Mouse (Mus musculus) liver, postnatal 0 days (tissue): ENCODE results near the gene Irf3. TPM values are rescaled to one million over a fixed set of nuclear protein-coding genes. Genes with fewer than 3 reads are reported as not detected.

Source experiments
- ATAC-seq: fragments of 200-750 bp; cut with Nextera tagmentation; 2 replicates; pipeline ENCODE4 v1.8.0; 2017; ENCODE audit warnings: mild to moderate bottlenecking, moderate library complexity
- DNase-seq: peaks from one replicate; pipeline ENCODE4 v3.0.0-alpha.2; 2016
- H3K27ac ChIP-seq: fragments of 300-500 bp; sonication (generic); 2 replicates; pipeline ENCODE4 v1.5.1; 2014; ENCODE audit warnings: antibody characterized with exemption, moderate library complexity, mild to moderate bottlenecking, low read depth
- H3K27me3 ChIP-seq: fragments of 300-500 bp; sonication (generic); 2 replicates; pipeline ENCODE4 v1.6.1; 2014; ENCODE audit warnings: low read length, control low read depth, mixed read lengths; ENCODE audit not compliant: insufficient read depth
- H3K36me3 ChIP-seq: fragments of 300-500 bp; sonication (generic); replicated peaks from 2 replicates; pipeline ENCODE4 v1.6.1; 2014; ENCODE audit warnings: mild to moderate bottlenecking, control low read depth, low read length, moderate library complexity, mixed read lengths; ENCODE audit not compliant: insufficient read depth
- H3K4me1 ChIP-seq: fragments of 300-500 bp; sonication (generic); 2 replicates; pipeline ENCODE4 v1.6.1; 2014; ENCODE audit warnings: antibody characterized with exemption, mild to moderate bottlenecking, control low read depth; ENCODE audit not compliant: insufficient read depth
- H3K4me2 ChIP-seq: fragments of 300-500 bp; sonication (generic); 2 replicates; pipeline ENCODE4 v1.6.1; 2014; ENCODE audit warnings: low read depth, mild to moderate bottlenecking, low read length, moderate library complexity, mixed read lengths
- H3K4me3 ChIP-seq: fragments of 300-500 bp; sonication (generic); 2 replicates; pipeline ENCODE4 v1.5.1; 2014; ENCODE audit warnings: low read depth, low read length
- H3K9ac ChIP-seq: fragments of 300-500 bp; sonication (generic); replicated peaks from 2 replicates; pipeline ENCODE4 v1.6.1; 2014; ENCODE audit warnings: mild to moderate bottlenecking, moderate library complexity
- H3K9me3 ChIP-seq: fragments of 300-500 bp; sonication (generic); 2 replicates; pipeline ENCODE4 v1.6.1; 2016; ENCODE audit warnings: mild to moderate bottlenecking, control low read depth, low read length, mixed read lengths
- CTCF ChIP-seq: sonication (generic); IDR thresholded peaks from 2 replicates; pipeline ENCODE4 v1.5.1; 2016; ENCODE audit warnings: antibody characterized with exemption, low read depth
- EP300 ChIP-seq: IDR thresholded peaks from 2 replicates; pipeline ENCODE4 v1.6.1; 2016; ENCODE audit warnings: antibody characterized with exemption, low read depth, mild to moderate bottlenecking
- WGBS: fragments of 180-500 bp; shearing (Covaris S2); extraction: QIAGEN DNeasy Blood & Tissue Kit; methylation state at CpG from one replicate; pipeline ENCODE4 v1.1.7; 2014; ENCODE audit not compliant: insufficient replicate concordance; 5-methylcytosine and 5-hydroxymethylcytosine counted together
- polyA plus RNA-seq: library from polyadenylated mRNA; unstranded; fragments of >200 nt; fragmentation: Nextera tagmentation; extraction: Ambion mirVana; gene quantifications from 2 replicates; pipeline ENCODE4 v1.2.1, GENCODE M21; 2015

Gene Irf3
- polyA plus RNA-seq, 1 experiment from 2014 or later = 35.9 TPM

DNA sequence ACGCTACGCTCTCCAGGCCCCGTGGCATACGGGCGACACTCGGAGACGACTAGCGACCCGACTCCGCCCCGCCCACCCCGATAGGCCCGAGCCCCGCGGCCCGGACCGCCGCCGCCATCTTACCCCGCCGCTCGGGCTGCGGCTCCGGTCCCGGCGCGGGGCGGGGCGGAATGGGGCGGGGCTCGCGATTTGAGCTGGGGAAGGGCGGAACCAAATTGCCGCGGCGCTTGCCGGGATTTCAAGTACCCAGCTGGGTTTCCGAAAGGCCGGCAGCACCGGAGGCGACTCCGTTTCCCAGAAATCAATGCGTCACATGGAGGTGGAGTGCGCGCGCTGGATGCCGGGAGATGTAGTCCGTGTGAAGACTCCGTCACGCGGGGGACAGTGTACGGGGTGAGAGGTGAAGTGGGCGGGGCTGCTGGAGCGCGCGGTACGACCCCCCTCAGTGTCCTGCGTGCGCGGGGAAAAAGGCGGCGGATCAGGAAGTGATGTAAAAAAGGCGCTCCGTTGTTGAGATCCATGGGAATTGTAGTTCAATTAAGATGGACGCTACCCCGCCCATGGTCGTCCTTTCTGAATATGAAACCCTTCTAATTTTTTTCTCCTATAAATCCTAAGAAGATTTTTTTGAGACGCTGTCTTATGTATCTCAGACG lies 18.6 kb downstream of the Irf3 start, which contains the start of gene Scaf1:
Gene Scaf1, minus strand, starts transcription at position 407 of the 656 bp plus-strand sequence.
- ATAC-seq = peak; percentile 80
- WGBS = under 1% methylated on average over 68 of the region's 69 CpGs
- TF ChIP-seq EP300 (peak; percentile 59; the same call in 1 of the 2 replicates), CTCF (no peak)

DNA sequence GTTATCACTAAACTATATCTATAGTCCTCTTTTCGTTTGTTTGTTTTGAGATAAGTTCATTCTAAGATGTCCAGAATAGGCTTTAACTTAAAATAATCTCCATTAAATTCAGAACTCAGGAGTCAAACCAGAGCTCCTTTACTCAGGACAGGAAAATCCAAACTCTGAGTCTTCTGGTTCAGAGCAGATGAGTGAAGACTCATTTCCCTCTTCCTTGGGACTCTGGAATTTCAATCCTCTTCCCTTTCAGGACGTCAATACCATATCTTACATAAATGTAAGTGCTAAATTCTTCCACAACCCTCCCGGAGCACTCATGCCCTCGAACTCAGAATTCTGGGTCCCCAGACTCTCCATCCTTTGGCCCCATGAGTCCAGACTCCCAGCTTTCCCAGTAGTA lies 19.3 kb downstream of the Irf3 start:
- Histone ChIP-seq H3K4me2 (peak overlapping the region; percentile 99), H3K9me3 (no peaks in the 10 kb centered on the region), H3K4me3 (peak overlapping the region; percentile 93), H3K27ac (peak overlapping the region; percentile 98), H3K9ac (peak overlapping the region; percentile 85), H3K27me3 (no peaks in the 10 kb centered on the region), H3K4me1 (peaks cover 19% of the 10 kb centered on the region), H3K36me3 (peaks cover 20% of the 10 kb centered on the region)
- DNase-seq (no peak), ATAC-seq (no peak)
- no peak for TF ChIP-seq EP300
- no peak for TF ChIP-seq CTCF
- WGBS = 2% methylated on average over 4 of the region's 4 CpGs

More for the DNA sequence above, 18.6 kb downstream of the Irf3 start, which contains the start of gene Scaf1:
- Histone ChIP-seq H3K36me3 (peaks cover 26% of the 10 kb centered on the region), H3K4me1 (peaks cover 19% of the 10 kb centered on the region), H3K27ac (peak within 1 kb of the TSS; percentile 98), H3K4me2 (peak within 1 kb of the TSS; percentile 99), H3K27me3 (no peaks in the 10 kb centered on the region), H3K9ac (peak within 1 kb of the TSS; percentile 96), H3K4me3 (peak within 1 kb of the TSS; percentile 93), H3K9me3 (no peaks in the 10 kb centered on the region)
- peak; percentile 99 for DNase-seq

DNA sequence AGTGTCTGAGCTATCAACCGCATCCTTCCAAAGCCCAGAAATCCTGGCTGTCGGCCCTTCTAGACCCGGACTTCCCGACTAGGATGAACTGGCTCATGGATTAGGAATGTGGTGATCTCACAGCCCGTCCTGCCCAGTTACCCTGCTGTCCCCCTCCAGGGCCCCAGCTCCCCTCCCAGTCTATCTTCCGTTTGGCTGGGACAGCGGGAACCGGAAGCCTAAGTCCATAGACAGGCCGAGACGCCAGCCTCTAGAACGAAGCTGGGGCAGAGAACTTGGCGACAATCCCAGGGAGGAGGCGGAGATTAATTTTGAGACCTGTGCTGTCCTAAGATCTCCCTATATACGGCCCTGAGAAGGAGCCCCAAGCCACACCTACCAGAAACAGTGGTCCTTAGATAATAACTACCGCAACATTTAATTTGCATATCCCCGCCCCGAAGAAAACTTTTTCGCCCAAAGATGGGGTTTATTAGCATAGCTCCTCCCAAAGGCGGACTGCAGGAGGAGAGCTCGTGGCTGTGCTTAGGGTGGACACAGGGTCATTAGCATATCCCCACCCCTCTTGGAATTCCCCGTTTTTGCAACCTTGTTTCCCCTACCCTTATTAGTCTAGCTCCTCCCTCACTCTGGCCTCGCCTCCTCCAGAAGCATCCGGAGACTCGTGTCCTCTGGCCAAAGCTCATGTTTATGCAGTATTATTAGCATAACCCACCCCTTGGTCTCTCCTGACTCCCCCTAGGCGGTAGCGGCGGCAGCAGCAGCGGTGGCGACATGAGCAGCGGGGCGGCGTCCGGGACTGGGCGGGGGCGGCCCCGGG lies 20.0 kb downstream of the Irf3 start, which contains the start of gene Rras:
Gene Rras, plus strand, starts transcription at position 720 of the 820 bp plus-strand sequence.
- peak; percentile 86 for ATAC-seq
- TF ChIP-seq EP300 (peak; percentile 70), CTCF (peak; percentile 37)

DNA sequence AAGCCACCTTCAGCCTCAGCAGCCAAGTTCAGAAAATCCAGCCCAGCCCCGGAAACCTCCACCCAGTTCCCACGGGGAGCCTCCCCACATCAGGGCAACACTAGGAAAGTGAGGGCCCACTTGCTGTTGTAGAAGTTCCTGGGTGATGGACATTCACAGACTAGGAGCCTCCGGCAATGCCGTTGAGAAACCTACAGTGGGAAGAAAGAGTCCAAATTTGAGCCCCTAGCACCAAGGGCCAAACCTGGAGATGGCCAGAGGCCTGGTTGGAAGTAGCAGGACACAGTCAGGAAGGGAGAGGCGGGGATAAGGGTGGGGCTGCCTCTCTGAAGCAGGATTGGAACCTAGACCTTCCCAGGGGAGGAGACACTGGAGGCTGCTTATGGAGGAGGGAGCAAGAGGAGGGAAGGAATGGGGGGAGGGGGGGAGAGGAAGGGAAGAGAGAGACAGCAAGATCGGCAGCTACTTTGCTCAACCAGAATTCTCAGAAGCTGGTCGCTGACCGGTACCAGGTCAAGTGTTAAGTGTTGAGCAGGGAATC lies 21.7 kb downstream of the Irf3 start:
- Histone ChIP-seq H3K27ac (peak overlapping the region; percentile 92; the same call in 1 of the 2 replicates), H3K36me3 (no peaks in the 10 kb centered on the region; the same call in 1 of the 2 replicates), H3K4me3 (peak overlapping the region; percentile 93), H3K4me2 (peak overlapping the region; percentile 99), H3K9me3 (no peaks in the 10 kb centered on the region), H3K4me1 (peaks cover 15% of the 10 kb centered on the region), H3K27me3 (no peaks in the 10 kb centered on the region), H3K9ac (peak overlapping the region; percentile 35; the same call in 1 of the 2 replicates)
- DNase-seq (no peak), ATAC-seq (no peak)
- TF ChIP-seq CTCF (no peak), EP300 (no peak)
- 31% methylated on average over 8 of the region's 8 CpGs for WGBS

More for the DNA sequence above, 20.0 kb downstream of the Irf3 start, which contains the start of gene Rras:
- peaks cover 19% of the 10 kb centered on the region for H3K4me1 ChIP-seq
- peak within 1 kb of the TSS; percentile 93 for H3K4me3 ChIP-seq
- no peaks in the 10 kb centered on the region for H3K9me3 ChIP-seq
- H3K27me3 ChIP-seq = no peaks in the 10 kb centered on the region
- under 1% methylated on average over 36 of the region's 36 CpGs for WGBS
- peak within 1 kb of the TSS; percentile 98 for H3K27ac ChIP-seq
- H3K9ac ChIP-seq = peak within 1 kb of the TSS; percentile 85
- peak; percentile 89 for DNase-seq
- peak within 1 kb of the TSS; percentile 99 for H3K4me2 ChIP-seq
- H3K36me3 ChIP-seq = peaks cover 13% of the 10 kb centered on the region

DNA sequence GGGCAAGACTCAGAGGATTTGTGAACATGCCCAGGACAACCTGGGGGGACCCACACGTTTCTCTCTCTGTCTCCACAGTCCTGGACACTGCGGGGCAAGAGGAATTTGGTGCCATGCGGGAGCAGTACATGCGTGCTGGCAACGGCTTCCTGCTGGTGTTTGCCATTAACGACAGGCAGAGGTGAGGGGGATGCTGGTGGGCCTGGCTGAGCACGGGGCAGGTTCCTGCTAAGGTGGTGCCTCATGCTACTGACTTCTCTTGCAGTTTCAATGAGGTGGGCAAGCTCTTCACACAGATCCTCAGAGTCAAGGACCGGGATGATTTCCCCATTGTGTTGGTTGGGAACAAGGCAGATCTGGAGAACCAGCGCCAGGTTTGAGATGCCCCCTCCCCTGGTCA lies 22.8 kb downstream of the Irf3 start:
- H3K27ac ChIP-seq = no peak overlapping the region
- H3K9me3 ChIP-seq = no peaks in the 10 kb centered on the region
- ATAC-seq = no peak
- no peak overlapping the region for H3K4me3 ChIP-seq
- H3K36me3 ChIP-seq = no peaks in the 10 kb centered on the region; the same call in 1 of the 2 replicates
- no peak for DNase-seq
- 78% methylated on average over 9 of the region's 9 CpGs for WGBS
- TF ChIP-seq EP300 (no peak), CTCF (no peak)
- H3K4me1 ChIP-seq = peaks cover 5% of the 10 kb centered on the region
- H3K9ac ChIP-seq = no peak overlapping the region
- H3K4me2 ChIP-seq = no peak overlapping the region
- no peaks in the 10 kb centered on the region for H3K27me3 ChIP-seq
